Mouse (Mus musculus) brain, embryonic 14.5 days (tissue): ENCODE measurements around the gene Fli1. TPM values are rescaled to one million over a fixed set of nuclear protein-coding genes. Genes with fewer than 3 reads are reported as not detected.

Source experiments
- DNase-seq: peaks from one replicate; pipeline ENCODE4 v3.0.0-alpha.2; 2011; ENCODE audit warnings: low read depth
- CTCF ChIP-seq: fragments of 200-500 bp; IDR thresholded peaks from 2 replicates; pipeline ENCODE4 v1.5.1; 2012; ENCODE audit warnings: inconsistent platforms, mild to moderate bottlenecking, moderate library complexity, borderline replicate concordance; ENCODE audit not compliant: insufficient read depth, insufficient read length; ENCODE audit errors: extremely low read depth
- POLR2A ChIP-seq: fragments of 200-500 bp; IDR thresholded peaks from 2 replicates; pipeline ENCODE4 v1.6.1; 2012; ENCODE audit warnings: mild to moderate bottlenecking, inconsistent platforms, borderline replicate concordance; ENCODE audit not compliant: poor library complexity, insufficient read depth, insufficient read length, severe bottlenecking; ENCODE audit errors: extremely low read depth
- polyA plus RNA-seq: library from polyadenylated mRNA; depleted of rRNA; stranded (reverse); fragments of >200 nt; gene quantifications from 2 replicates; pipeline ENCODE4 v1.2.3, GENCODE M21; 2012; rRNA removed

Fli1 gene
- 2.5 and 5.3 TPM in 2 replicates for polyA plus RNA-seq

- TF ChIP-seq CTCF (no peak), POLR2A (no peak)
- DNase-seq = peak; percentile 27
These were observed at the start of gene Fli1 for GRCm38 (mm10) chr9:32542212-32543039. Gene Fli1 (minus strand): TSS chr9:32542861.

- TF ChIP-seq CTCF (peak; percentile 85), POLR2A (no peak)
- peak; percentile 95 for DNase-seq
These were observed 49.3 kb upstream of the Fli1 start for GRCm38 (mm10) chr9:32591732-32592582.

GRCm38 (mm10) chr9:32590571-32590970 is 47.9 kb upstream of the Fli1 start:
- DNase-seq = peak; percentile 57

GRCm38 (mm10) chr9:32589900-32590299 is 47.2 kb upstream of the Fli1 start:
- peak; percentile 90 for TF ChIP-seq CTCF
- no peak for TF ChIP-seq POLR2A
- DNase-seq = peak; percentile 86

More at GRCm38 (mm10) chr9:32590571-32590970, 47.9 kb upstream of the Fli1 start:
- TF ChIP-seq POLR2A (no peak), CTCF (no peak)

GRCm38 (mm10) chr9:32585357-32585756 is 42.7 kb upstream of the Fli1 start:
- no peak for DNase-seq
- no peak for TF ChIP-seq POLR2A
- peak; percentile 66; the same call in 1 of the 2 replicates for TF ChIP-seq CTCF

- no peak for DNase-seq
- TF ChIP-seq POLR2A = no peak
- TF ChIP-seq CTCF = no peak
These were observed 41.2 kb upstream of the Fli1 start for GRCm38 (mm10) chr9:32583905-32584304.

- DNase-seq = no peak
- TF ChIP-seq POLR2A (no peak), CTCF (no peak)
These were observed 39.4 kb upstream of the Fli1 start for GRCm38 (mm10) chr9:32581851-32582573.

- TF ChIP-seq POLR2A (no peak), CTCF (no peak)
- no peak for DNase-seq
These were observed 35.8 kb upstream of the Fli1 start for GRCm38 (mm10) chr9:32578411-32578810.

- no peak for TF ChIP-seq CTCF
- TF ChIP-seq POLR2A = no peak
- DNase-seq = no peak
These were observed 31.0 kb upstream of the Fli1 start for GRCm38 (mm10) chr9:32573638-32574037.

GRCm38 (mm10) chr9:32571676-32572075 is 29.0 kb upstream of the Fli1 start:
- TF ChIP-seq CTCF = no peak
- DNase-seq = no peak

- DNase-seq = no peak
- no peak for TF ChIP-seq CTCF
- no peak for TF ChIP-seq POLR2A
These were observed 27.9 kb upstream of the Fli1 start for GRCm38 (mm10) chr9:32570547-32570946.

GRCm38 (mm10) chr9:32569261-32569660 is 26.6 kb upstream of the Fli1 start:
- no peak for DNase-seq
- TF ChIP-seq CTCF (no peak), POLR2A (no peak)

- no peak for DNase-seq
- TF ChIP-seq CTCF = no peak
- no peak for TF ChIP-seq POLR2A
These were observed 24.9 kb upstream of the Fli1 start for GRCm38 (mm10) chr9:32567603-32568002.

- no peak for DNase-seq
- TF ChIP-seq POLR2A (no peak), CTCF (no peak)
These were observed 22.6 kb upstream of the Fli1 start for GRCm38 (mm10) chr9:32565309-32565708.
